Mouse (Mus musculus): ENCODE measurements around the gene Ap3b2.
"Not testable (repeated sequence)": the region's sequence is repeated elsewhere in the genome, so short reads cannot be mapped to it uniquely, and the experiment has no call there.

Ap3b2 gene

DNA sequence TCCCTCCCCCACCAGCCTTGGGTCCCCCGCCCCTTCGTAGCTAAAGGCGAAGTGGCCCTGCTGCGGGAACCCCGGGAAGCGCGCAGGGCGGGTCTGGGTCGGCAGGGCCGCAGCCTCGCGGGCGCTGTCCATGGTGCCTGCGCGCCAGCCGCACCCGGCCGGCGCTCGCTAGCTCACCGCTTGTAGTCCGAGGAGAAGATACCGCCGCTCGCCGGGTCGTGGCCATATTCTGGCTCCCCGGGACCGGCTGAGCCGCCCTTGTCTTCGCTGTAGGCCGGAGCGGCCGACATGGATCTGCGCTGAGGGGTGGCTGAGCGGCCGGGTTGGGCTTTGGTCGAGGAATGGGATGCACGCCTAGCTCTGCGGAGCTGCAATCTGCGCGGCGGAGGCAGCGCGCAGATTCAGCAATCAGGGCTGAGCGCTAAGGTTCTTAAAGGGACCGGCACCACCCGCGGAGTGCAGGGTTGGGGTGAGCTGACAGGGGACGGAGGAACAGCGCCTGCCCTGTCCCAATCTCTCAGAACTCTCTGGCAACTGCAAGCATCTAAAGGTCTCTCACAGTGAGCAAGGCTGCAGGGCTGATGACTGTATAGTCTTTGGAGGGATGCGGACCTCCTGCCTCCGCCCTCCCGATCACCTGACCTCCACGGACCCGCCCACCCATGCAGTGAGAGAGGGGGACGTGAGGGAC, at the start of gene Ap3b2:
TSS of gene Ap3b2 (minus strand) at position 595 of the 691 bp plus-strand sequence.
- peak; percentile 64 for DNase-seq (ENCODE audit: low spot score)

DNA sequence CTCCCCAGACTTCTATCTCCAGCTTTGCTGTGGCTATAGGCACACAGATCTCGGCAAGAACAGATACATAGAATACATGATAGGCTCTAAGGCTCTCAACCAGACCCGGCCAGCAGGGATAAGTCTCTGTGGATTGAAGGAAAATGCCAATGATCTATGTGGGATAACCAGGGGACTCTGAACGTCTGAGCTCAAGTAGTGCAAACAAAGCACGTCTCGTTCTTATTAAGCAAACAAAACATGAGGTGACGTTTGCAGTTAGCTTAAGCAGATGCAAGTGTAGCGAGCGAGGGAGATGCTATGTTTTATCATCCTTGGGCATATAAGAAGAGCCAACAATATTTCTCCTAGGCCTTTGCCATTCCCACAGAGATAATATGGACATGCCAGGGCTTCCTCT, 49.2 kb upstream of the Ap3b2 start:
- no peak for DNase-seq (ENCODE audit: low spot score)

DNA sequence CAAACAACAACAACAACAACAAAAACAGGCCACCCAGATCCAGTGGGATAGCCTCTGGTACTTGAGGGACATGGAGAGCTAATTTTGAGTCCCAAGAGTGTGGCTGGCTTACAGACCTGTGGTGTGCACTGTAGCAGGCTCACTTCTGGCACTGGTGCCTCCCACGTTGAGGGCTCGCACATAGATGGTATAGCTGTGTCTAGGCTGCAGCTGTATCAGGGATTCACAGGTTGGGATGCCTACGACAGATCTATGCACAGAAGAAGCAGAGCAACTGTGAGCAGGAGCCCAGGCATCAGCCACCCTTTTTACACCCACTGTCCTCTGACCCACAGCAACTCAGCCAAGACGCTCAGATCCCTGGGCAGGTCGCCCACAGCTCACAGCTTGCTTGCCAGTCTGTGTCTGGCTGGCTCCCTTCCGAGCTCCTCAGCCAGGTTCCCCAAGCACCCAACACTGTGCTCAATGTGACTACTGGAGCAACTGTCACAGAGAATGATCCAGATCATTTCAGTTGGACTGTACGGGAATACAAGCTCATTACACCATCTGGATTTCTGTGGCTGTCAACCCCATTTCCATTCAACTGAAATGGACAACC, 48.3 kb upstream of the Ap3b2 start:
- DNase-seq (ENCODE audit: low spot score) = peak; percentile 61

DNA sequence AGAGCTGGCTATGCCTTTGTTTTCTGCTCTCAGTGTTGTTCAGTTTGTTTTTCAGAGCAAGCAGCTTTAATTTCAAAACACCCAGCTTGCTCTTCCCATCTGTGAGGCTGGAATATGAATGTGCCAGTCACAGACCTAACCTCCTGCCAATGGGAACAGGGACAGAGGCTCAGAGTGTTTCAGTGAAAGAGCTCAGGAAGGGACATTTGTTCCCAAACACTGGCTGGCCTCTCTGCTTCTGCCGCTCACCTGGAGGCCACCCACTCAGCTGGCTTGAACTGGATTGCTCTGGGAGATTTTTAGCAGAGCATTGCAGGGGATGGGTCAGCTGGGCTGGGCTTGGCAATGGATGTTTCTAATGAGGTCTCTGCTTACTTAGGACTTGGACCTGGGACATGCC, 47.3 kb upstream of the Ap3b2 start:
- DNase-seq (ENCODE audit: low spot score) = no peak

DNA sequence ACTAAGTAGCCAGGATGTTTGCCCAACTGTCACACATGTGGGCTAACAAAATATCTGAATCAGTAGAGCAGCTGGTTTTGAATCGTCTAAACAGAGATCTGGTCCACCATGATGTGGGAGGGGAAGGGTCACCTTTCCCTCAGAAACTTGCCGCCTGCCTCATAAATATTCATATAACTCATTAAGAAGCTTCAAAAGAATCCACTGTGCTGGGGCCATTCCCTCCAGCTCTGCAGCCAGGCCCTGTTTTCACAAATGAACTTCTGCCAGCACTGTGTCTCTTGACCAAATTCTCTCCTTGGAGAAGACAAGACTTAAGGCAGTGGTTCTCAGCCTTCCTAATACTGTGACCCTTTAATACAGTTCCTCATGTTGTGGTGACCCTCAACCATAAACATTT, 45.8 kb upstream of the Ap3b2 start:
- DNase-seq (ENCODE audit: low spot score) = no peak

DNA sequence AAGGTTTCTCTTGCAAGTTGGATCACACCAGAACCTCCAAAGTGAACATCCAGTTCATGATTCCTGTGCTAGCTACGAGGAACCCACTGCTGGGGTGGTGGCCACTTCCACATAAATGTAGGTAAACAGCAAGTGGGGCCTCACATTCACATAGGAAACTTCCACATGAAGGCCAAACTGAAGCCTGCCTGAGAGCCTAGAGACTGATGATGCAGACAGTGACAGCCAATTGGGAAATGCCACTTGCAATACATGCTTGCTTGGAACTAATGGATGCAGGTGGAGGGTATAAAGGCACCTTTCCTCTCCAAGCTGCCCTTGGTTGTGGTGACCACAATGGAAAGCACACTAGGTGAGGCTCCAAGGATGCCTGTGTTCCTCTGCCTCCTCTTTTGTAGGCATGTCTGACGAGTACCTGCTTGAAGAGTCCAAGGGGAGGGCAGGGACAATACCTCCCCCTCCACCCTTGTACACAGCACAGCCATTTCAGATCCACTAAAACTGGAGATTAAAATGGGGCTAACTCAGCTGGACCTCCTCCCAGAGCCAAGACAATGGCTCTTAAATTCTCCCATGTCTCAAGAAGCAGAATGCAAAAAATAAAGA, 44.4 kb upstream of the Ap3b2 start:
- no peak for DNase-seq (ENCODE audit: low spot score)

DNA sequence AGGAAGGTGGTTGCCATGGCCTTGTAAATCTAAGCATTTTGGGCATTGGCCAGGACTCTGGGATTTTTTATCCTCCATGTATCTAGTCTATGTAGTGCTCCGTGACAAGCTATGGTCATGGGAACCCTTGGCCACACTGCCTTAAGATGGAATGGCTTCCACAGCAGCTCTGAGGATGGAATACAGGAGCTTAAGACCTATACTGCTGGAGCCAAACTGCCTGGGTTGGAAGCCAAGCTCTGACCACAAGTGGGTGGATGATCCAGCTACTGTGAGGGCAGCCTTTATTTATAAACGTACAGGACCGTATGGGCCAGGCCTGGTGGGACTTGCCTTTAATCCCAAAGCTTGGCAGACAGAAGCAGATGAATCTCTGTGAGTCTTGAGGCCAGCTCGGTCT, 42.8 kb upstream of the Ap3b2 start:
- no peak for DNase-seq (ENCODE audit: low spot score)

DNA sequence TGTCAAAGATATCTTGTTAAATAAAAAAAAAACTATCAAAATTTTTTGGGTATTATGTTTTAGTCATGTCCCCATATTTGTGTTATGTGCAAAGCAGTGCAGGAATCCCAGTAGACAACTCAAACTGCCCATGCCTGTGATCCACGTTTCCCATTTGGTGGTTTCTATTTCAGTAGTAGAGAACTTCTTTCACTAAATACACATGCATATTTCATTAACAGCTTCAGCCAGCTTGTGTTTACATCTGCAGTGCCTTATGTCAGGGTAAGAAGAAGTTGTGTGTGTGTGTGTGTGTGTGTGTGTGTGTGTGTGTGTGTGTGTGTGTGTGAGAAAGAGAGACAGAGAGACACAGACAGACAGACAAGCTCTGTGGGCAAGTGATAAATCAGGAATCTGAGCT, 37.7 kb upstream of the Ap3b2 start:
- no peak for DNase-seq (ENCODE audit: low spot score)

DNA sequence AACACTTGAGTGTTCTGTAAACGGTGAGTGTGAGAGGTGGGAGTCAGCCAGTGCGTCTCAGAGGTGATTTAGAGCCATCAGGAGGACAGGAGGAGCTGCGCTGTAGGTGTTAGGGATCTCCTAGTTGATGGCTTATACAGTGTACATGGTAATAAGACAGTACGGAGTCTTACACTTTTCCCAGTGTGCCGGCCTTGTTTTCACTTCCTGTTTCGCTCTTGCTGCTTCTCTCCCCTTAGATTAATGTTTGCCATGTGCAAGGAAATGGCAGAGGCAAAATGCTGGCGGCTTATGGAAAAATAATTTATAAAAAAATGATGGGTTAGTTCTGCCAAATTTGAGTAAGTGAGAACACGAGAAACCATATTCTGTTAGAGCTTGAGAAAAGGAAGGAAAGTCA, 35.2 kb upstream of the Ap3b2 start:
- no peak for DNase-seq (ENCODE audit: low spot score)

DNA sequence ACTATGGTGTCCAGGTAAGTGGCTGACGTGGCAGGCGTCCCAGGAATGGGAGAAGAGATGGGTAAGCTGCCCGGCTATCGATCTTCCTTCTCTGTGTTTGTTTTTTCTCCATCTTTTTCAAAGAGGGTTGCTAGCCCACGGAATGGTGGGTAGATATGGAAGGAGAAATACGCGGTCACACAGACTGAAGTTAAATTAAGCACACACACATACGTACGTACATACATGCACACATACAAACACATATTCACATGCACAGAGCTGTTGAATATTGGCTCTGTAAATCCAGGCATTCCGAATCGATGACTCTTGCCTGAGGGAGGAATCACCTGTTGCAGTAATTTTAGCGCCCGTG, 29.9 kb upstream of the Ap3b2 start:
- DNase-seq (ENCODE audit: low spot score) = no peak

DNA sequence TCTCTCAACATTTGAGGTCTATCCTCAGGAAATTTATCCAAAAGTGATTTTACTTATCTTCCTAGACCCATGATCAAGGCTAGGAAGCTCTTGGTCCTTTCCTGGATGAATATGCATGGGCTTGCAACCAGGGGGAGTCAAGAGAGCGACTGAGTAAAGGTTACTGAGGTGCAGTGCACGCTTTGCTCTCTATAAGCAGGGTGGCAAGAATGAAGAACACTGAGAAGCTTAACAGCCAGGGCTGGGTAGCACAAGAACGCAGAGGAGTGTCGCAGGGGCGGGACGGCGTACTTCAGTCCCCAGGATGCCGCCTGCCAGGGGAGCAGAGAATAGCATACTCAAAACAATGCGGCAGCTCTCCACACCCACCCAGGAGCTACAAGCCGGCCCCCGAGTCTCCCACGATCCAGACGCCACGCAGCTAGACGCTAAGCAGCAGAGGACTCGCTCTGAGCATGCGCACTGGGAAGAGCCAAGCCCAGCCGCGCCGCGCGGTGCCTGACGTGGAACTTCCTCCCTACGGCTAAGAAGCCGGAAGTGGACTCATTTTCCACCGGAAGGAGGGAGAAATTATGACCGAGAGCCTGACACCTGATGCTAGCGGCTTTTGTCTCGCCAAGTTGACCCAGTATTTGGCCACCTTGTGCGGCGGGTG, 29.4 kb upstream of the Ap3b2 start:
- peak; percentile 86 for DNase-seq (ENCODE audit: low spot score)

DNA sequence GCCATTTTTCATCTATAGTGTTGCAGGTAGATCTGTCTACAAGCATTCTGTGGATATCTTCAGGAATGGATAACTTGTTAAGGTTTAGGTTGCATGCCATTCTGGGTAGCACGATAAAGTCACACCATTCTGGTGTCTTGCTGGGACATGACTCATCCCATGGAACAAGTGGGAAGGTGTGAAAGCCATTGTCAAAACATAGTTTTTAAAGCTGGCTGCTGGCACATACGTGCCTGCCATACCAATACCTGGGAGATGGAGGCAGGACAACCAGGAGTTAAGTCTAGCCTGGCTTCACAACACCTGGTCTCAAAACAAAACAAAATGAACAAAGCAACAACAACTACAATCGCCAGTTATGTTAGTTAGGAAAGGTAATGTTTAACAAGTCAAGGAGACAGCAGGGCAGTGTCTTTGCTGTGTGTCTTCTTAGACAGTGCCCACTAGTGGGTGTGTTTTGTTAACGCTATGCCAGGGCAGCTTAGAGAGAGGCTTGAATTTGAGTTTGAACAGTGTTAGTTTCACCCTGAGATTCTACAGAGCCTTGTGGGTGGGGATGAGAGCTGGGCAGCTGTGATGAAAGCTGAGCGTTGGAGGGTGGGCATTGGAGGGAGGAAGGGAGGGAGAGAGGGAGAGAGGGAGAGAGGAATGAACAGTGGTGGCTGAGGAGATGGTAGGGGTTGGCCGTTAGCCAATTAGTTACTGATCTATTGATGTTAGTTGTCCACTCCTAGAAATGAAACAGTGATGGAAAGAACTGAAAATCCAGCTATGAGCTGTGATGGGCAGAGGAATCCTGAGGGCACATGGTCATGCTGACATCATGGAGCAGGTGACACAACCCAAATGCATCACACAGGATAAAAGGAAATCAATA, 22.7 kb upstream of the Ap3b2 start:
- DNase-seq (ENCODE audit: low spot score) = no peak

DNA sequence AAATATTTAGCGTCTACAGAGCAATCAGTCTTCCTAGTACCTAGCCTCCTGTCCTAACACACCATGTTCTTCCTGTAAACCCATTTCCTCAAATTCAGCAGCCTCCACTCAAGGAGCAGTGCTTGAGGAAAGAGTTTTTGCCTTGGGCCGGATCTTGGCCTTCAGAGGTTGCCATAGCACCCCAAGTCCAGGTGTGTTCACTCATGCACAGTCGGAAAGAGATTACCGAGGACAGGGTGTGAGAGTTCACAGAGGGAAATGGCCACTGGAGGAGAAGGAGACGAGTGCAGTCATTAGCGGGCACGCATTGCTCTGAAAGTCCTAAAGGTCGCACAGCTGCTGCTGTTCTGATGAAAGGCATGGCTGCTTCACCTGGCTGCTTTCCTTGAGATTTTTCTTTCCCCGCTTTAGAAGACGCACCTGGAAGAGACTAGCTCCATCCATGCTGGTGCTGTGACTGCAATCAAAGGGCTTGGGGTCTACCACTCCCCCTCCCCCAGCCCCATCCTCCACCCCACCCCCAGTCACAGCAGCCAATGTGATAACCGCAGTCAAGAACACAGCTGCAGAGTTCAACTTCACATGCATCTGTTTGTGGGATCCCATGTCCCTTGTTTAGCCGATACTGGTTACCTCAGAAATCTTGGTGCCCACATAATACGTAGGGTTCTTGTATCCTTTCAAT, 21.3 kb upstream of the Ap3b2 start:
- DNase-seq (ENCODE audit: low spot score) = no peak

DNA sequence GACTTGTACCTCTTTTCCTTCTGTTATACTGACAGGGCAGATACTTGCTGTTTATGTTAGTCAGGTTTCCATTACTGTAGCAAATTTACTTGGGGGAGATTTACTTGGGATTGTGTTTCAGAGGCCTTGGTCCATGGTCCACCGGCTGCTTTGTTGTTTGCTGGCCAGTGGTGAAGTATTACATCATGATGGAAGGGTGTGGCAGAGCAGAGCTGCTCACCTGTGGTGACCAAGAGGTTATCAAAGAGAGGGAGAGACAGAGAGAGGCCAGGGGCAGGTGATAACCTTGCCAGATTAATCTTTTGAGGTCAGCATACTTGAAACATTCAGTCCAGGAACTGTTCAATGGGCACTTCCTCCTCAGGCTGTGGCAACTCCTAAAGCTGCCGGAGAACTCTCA, 7.3 kb upstream of the Ap3b2 start:
- no peak for DNase-seq (ENCODE audit: low spot score)

DNA sequence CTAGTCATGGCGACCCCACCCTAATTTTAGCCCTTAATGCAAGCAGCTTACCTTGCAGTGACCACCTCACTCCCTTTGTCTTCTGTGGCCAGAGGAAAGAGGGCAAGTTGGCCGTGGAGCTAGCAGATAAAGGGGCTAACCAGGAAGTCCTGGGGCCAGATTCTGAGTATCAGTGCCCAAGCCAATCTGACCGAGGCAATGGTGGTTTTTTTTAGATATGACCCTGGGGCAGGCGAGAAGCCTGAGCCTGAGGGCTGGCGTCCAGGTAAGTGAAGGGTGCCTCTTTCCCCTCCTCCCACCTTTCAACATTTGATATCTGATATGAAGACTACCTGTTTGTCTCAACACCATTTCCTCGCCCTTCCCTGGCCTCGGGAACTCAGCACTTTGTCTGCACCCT, 4.5 kb upstream of the Ap3b2 start, which contains the start of gene BC048679:
TSS of gene BC048679 (minus strand) at position 101 of the 400 bp plus-strand sequence.
- DNase-seq (ENCODE audit: low spot score) = no peak

DNA sequence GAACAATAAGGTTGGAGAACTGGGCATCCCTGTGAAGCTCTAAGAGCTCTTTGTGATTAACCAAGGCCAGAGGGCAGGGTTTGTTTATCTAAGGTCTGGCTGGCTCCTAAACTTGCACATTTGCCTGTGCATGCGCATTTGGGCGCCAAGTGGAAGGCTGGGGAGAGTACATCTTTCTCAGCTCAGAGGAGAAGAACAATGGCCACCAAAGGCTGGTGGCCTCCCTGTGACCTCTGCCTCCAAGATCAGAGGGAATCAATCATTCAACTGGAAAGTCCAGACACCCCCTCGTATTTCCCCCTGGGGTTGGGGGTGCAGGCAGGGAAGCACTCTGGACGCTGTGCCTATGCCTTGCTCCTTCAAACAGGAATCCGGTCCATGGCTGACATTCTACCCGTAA, 3.4 kb upstream of the Ap3b2 start:
- no peak for DNase-seq (ENCODE audit: low spot score)

DNA sequence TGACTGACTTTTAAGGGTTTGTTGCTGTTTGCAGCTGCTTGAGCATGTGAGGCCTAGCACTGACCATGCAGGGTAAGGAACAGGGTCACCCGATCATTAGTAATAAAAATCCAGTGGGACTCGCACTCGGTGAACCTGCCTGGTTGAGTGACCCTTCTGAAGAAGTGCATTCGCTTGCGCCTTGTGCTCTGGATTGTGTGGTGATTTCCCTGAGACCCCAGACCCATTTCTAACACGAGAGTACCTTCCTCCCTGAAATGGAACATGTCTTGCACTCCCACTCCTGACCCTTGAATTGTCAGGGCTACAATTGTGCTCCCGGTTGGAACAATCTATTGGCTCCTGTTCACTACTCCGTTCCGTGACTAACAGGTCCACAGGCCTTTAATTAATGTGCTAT, 1.1 kb downstream of the Ap3b2 start:
- DNase-seq (ENCODE audit: low spot score) = no peak

DNA sequence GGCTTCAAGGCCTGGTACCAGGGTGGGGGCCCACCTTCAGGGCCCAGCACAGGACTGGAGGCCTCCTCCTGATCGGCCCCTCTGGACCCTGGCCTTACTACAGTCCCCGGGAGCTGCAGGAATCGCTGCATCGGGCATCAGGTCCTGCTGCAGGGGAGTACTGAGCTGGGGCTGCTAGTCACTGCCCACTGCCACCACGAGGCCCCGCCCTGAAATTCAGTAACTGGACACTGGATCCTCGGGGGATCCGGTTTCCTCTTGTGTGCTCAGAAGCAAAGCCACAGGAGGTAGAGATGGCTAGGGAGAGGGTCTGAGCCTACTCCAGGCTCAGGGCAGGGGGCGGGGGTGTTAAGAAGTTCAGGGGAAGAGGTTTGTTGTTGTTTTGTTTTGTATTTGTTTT, 4.1 kb downstream of the Ap3b2 start:
- DNase-seq (ENCODE audit: low spot score) = no peak

DNA sequence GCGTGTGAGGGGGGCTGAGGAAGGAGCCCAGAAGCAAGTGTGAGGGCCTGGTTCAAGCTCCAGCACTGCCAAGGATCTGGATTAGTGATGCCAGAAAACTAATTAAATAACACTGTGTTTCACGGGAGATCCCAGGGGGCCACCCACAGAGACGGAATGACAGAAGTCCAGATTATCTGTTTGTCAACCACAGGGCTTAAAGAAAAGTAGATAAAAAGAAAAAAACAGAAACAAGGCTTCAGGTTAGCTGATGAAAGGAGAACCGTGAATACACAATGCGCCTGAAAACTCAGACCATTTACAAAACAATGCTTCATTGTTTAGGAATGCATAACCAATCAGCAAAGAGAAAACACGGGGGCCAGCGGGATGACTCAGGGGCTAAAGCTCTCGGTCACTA, 12.9 kb downstream of the Ap3b2 start:
- no peak for DNase-seq (ENCODE audit: low spot score)

DNA sequence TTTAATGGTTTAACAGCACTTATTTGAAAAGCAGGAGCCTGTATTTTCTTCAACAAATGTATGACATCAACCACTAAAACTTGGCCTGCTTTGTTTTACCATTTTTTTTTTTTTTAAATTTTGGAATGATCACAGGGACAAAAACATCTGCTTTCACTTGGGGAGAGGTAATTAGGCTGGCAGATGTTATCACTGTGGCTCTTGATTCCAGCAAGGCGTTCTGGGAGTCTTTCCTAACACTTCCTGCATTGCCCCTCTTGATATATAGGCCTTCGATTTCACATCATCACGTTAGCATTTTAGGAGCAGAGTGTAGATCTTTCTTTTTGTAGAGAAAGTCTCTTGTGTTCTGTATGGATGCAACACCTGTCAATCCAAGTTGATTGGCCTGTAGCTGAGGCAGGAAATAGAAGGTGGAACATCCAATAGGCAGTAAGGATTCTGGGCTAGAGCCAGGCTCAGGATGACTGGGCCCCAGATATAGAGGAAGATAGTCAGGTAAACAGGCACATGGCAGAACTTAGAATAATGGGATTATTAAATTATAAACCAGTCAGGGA, 14.1 kb downstream of the Ap3b2 start:
- DNase-seq (ENCODE audit: low spot score) = no peak

DNA sequence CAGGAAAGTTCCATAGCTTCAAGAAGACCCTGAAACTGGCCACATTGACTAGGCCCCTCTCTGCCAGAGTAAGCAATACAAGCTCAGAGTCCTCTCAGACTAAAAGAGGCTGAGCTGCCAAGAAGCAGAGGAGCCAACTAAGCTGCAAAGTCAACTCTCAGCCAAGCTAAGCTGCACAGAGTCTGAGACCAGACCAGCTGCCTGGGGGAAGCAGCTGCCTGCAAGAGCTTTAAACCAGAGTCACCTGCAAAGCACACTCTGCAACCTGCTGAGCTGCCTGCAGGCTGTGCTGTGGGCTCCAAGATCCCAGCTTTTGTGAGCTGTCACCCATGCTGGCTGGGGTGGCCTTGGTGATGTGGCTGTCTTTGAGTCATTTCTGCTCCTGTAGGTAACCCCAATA, 15.5 kb downstream of the Ap3b2 start:
- DNase-seq (ENCODE audit: low spot score) = not testable (repeated sequence)
